In genomic region chr7:4546591-4547131, GRCm38 (mm10) we compare ENCODE assay signal across 9 mouse cellular contexts. TPM values are rescaled to one million over a fixed set of nuclear protein-coding genes. Genes with fewer than 3 reads are reported as not detected.
A peak's percentile ranks its signal among the peaks of the same experiment; 100 is the strongest.
DNase-seq lines count a peak whose midpoint lies in the region; ATAC-seq and TF ChIP-seq lines count a peak whose summit lies in the region.
"Had no signal": no experiment of that assay in that cellular context is flagged by ENCODE, and none has a peak within 500 bp of the region (broad histone marks: within the 10 kb centered on the region; RNA-seq: fewer than 3 reads in every experiment).

No protein-coding gene starts in this region.

- TF ChIP-seq POLR2A in cerebellum, adult 2 months (IDR thresholded peaks at IDR 0.05; ENCODE audit: borderline replicate concordance, insufficient read depth, low read length) = no peak
- no peak for TF ChIP-seq POLR2A in lung, adult 2 months (IDR thresholded peaks at IDR 0.05; ENCODE audit: borderline replicate concordance, extremely low read depth, low read depth, low read length)

- 0 out of 2 replicates have a peak, but pooled peaks have one; percentile 4 for TF ChIP-seq CTCF in E14TG2a.4 (conservative IDR thresholded peaks at IDR 0.05; ENCODE audit: low read length)
- peak; percentile 7; the same call in 1 of the 2 replicates for TF ChIP-seq CTCF in cerebellum, adult 2 months (IDR thresholded peaks at IDR 0.05; ENCODE audit: borderline replicate concordance, insufficient read depth, low read depth, low read length)
- TF ChIP-seq CTCF in lung, adult 2 months (IDR thresholded peaks at IDR 0.05; ENCODE audit: insufficient read depth, low read length) = no peak

- no peaks in the 10 kb centered on the region for H3K9me3 ChIP-seq in E14TG2a.4 (ENCODE audit: low read length)
- no peaks in the 10 kb centered on the region for H3K9me3 ChIP-seq in forebrain, embryonic 16.5 days (ENCODE audit: control insufficient read depth, low read length)
- no peaks in the 10 kb centered on the region for H3K9me3 ChIP-seq in hindbrain, embryonic 11.5 days (ENCODE audit: control insufficient read depth, low read length)

- H3K27me3 ChIP-seq in E14TG2a.4 (ENCODE audit: insufficient read depth, low read length) = peaks cover 30% of the 10 kb centered on the region
- H3K27me3 ChIP-seq in cerebellum, adult 2 months (ENCODE audit: control insufficient read depth, insufficient read depth, low read length) = no peaks in the 10 kb centered on the region
- H3K27me3 ChIP-seq in forebrain, embryonic 16.5 days (replicated peaks; ENCODE audit: control insufficient read depth, insufficient read depth, low read length) = no peaks in the 10 kb centered on the region
- no peaks in the 10 kb centered on the region for H3K27me3 ChIP-seq in hindbrain, embryonic 11.5 days (ENCODE audit: control insufficient read depth, insufficient read depth, low read length)

- peak overlapping the region; percentile 77 for H3K9ac ChIP-seq in forebrain, embryonic 16.5 days (replicated peaks; ENCODE audit: low read depth, low read length)
- peak overlapping the region; percentile 53 for H3K9ac ChIP-seq in hindbrain, embryonic 11.5 days (ENCODE audit: low read depth, low read length)

- H3K4me3 ChIP-seq in E14TG2a.4 (replicated peaks; ENCODE audit: low read length) = peak overlapping the region; percentile 72
- H3K4me3 ChIP-seq in cerebellum, adult 2 months (replicated peaks; ENCODE audit: insufficient read depth, low read depth, low read length) = peak overlapping the region; percentile 56
- H3K4me3 ChIP-seq in forebrain, embryonic 16.5 days (replicated peaks; ENCODE audit: low read length) = peak overlapping the region; percentile 55
- peak overlapping the region; percentile 43 for H3K4me3 ChIP-seq in hindbrain, embryonic 11.5 days (ENCODE audit: low read depth, low read length)
- no peak overlapping the region for H3K4me3 ChIP-seq in lung, adult 2 months (replicated peaks; ENCODE audit: extremely low read depth, low read depth, low read length)
- H3K4me3 ChIP-seq: myocyte had no signal

- peak overlapping the region; percentile 81 for H3K4me2 ChIP-seq in forebrain, embryonic 16.5 days (ENCODE audit: low read length)
- H3K4me2 ChIP-seq in hindbrain, embryonic 11.5 days (replicated peaks; ENCODE audit: low read depth, low read length) = peak overlapping the region; percentile 79

- H3K4me1 ChIP-seq in E14TG2a.4 (replicated peaks; ENCODE audit: low read depth, low read length) = peaks cover 29% of the 10 kb centered on the region
- H3K4me1 ChIP-seq in cerebellum, adult 2 months (ENCODE audit: control insufficient read depth, insufficient read depth, low read length) = peaks cover 3% of the 10 kb centered on the region
- peaks cover 12% of the 10 kb centered on the region for H3K4me1 ChIP-seq in forebrain, embryonic 16.5 days (replicated peaks; ENCODE audit: control insufficient read depth, insufficient read depth, low read length)
- H3K4me1 ChIP-seq in hindbrain, embryonic 11.5 days (replicated peaks; ENCODE audit: control insufficient read depth, insufficient read depth, low read length) = no peaks in the 10 kb centered on the region; the same call in 1 of the 2 replicates
- H3K4me1 ChIP-seq in lung, adult 2 months (ENCODE audit: control insufficient read depth, insufficient read depth, low read length) = no peaks in the 10 kb centered on the region

- ATAC-seq in forebrain, embryonic 16.5 days = peak; percentile 85
- peak; percentile 95 for ATAC-seq in hindbrain, embryonic 11.5 days (ENCODE audit: low FRiP score)

- peak; percentile 90 to 91 for DNase-seq in cerebellum, adult 2 months
- peak; percentile 96 for DNase-seq in hindbrain, embryonic 11.5 days (ENCODE audit: low spot score)
- DNase-seq in layer of hippocampus, adult 9-11 months = peak; percentile 97
- DNase-seq in lung, adult 2 months = peak; percentile 20
- peak; percentile 47 for DNase-seq in ovary, postnatal 14 days (ENCODE audit: low spot score)
- no peak for DNase-seq in spleen, postnatal 4 days (ENCODE audit: low spot score in 2 of 2)

- H3K27ac ChIP-seq in cerebellum, adult 2 months (ENCODE audit: insufficient read depth, low read length) = no peak overlapping the region
- H3K27ac ChIP-seq in forebrain, embryonic 16.5 days (ENCODE audit: low read length) = peak overlapping the region; percentile 91
- peak overlapping the region; percentile 67 for H3K27ac ChIP-seq in hindbrain, embryonic 11.5 days (ENCODE audit: low read depth, low read length)

- no peaks in the 10 kb centered on the region for H3K36me3 ChIP-seq in E14TG2a.4 (ENCODE audit: insufficient read depth, low read length)
- H3K36me3 ChIP-seq in forebrain, embryonic 16.5 days (ENCODE audit: control insufficient read depth, insufficient read depth) = peaks cover 5% of the 10 kb centered on the region; the same call in 1 of the 2 replicates
- no peaks in the 10 kb centered on the region for H3K36me3 ChIP-seq in hindbrain, embryonic 11.5 days (ENCODE audit: control insufficient read depth, insufficient read depth, low read length)

- WGBS in cerebellum, adult 2 months = under 1% methylated on average over 26 of the region's 26 CpGs
- under 1% methylated on average over 26 of the region's 26 CpGs for WGBS in forebrain, embryonic 16.5 days
- 2% methylated on average over 26 of the region's 26 CpGs for WGBS in hindbrain, embryonic 11.5 days
- 3% methylated on average over 26 of the region's 26 CpGs for WGBS in lung, adult 2 months

RNA-seq across cellular contexts. Expression of gene Syt5, which starts 0.7 kb away (rescaled TPM):
- polyA plus RNA-seq in cerebellum, adult 2 months (2012; rRNA removed) = 16.9 and 19.0 TPM in 2 replicates
- 176 and 222 TPM in 2 replicates for polyA plus RNA-seq in forebrain, embryonic 16.5 days (2015; fragmentation: Nextera tagmentation; extraction: Ambion mirVana)
- polyA plus RNA-seq in hindbrain, embryonic 11.5 days (2014; fragmentation: Nextera tagmentation; extraction: Ambion mirVana) = 14.3 and 15.2 TPM in 2 replicates
- polyA plus RNA-seq in lung, adult 2 months (2012; rRNA removed) = 12.6 and 13.8 TPM in 2 replicates

RNA-seq across cellular contexts. Expression of gene Dnaaf3, which starts 14.4 kb away (rescaled TPM):
- polyA plus RNA-seq in cerebellum, adult 2 months (2012; rRNA removed) = 1.1 and 1.4 TPM in 2 replicates
- polyA plus RNA-seq in forebrain, embryonic 16.5 days (2015; fragmentation: Nextera tagmentation; extraction: Ambion mirVana) = 1.4 and 1.6 TPM in 2 replicates
- 1.2 and 1.3 TPM in 2 replicates for polyA plus RNA-seq in hindbrain, embryonic 11.5 days (2014; fragmentation: Nextera tagmentation; extraction: Ambion mirVana)
- 16.1 and 17.8 TPM in 2 replicates for polyA plus RNA-seq in lung, adult 2 months (2012; rRNA removed)

RNA-seq across cellular contexts. Expression of gene Tnni3, which starts 22.6 kb away (rescaled TPM):
- 5.4 and 9.5 TPM in 2 replicates for polyA plus RNA-seq in cerebellum, adult 2 months (2012; rRNA removed)
- 1.2 and 1.7 TPM in 2 replicates for polyA plus RNA-seq in forebrain, embryonic 16.5 days (2015; fragmentation: Nextera tagmentation; extraction: Ambion mirVana)
- 1.8 and 2.5 TPM in 2 replicates for polyA plus RNA-seq in hindbrain, embryonic 11.5 days (2014; fragmentation: Nextera tagmentation; extraction: Ambion mirVana)
- polyA plus RNA-seq in lung, adult 2 months (2012; rRNA removed) = 428 and 438 TPM in 2 replicates

RNA-seq across cellular contexts. Expression of gene Tnnt1, which starts 30.5 kb away (rescaled TPM):
- 2.9 and 6.7 TPM in 2 replicates for polyA plus RNA-seq in cerebellum, adult 2 months (2012; rRNA removed)
- polyA plus RNA-seq in forebrain, embryonic 16.5 days (2015; fragmentation: Nextera tagmentation; extraction: Ambion mirVana) = 2.1 and 2.6 TPM in 2 replicates
- 18.1 and 27.4 TPM in 2 replicates for polyA plus RNA-seq in hindbrain, embryonic 11.5 days (2014; fragmentation: Nextera tagmentation; extraction: Ambion mirVana)
- 0.81 and 0.89 TPM in 2 replicates for polyA plus RNA-seq in lung, adult 2 months (2012; rRNA removed)

RNA-seq across cellular contexts. Expression of gene Ppp1r12c, which starts 45.2 kb away (rescaled TPM):
- polyA plus RNA-seq in cerebellum, adult 2 months (2012; rRNA removed) = 111 and 120 TPM in 2 replicates
- polyA plus RNA-seq in forebrain, embryonic 16.5 days (2015; fragmentation: Nextera tagmentation; extraction: Ambion mirVana) = 40.6 and 50.0 TPM in 2 replicates
- polyA plus RNA-seq in hindbrain, embryonic 11.5 days (2014; fragmentation: Nextera tagmentation; extraction: Ambion mirVana) = 38.8 and 44.0 TPM in 2 replicates
- 92.3 and 108 TPM in 2 replicates for polyA plus RNA-seq in lung, adult 2 months (2012; rRNA removed)

Comparison
In these comparisons a context has a peak if more than half of its experiments do, and no peak if none do; other contexts are left out.
1. DNase-seq: peak in cerebellum, adult 2 months (2 of 2), hindbrain, embryonic 11.5 days (single experiment), layer of hippocampus, adult 9-11 months (single experiment), lung, adult 2 months (single experiment) and ovary, postnatal 14 days (single experiment); none in spleen, postnatal 4 days (0 of 2).
2. RNA of gene Tnni3, which starts 22.6 kb away (polyA plus RNA-seq): 428 to 438 TPM in lung, adult 2 months; 5.4 to 9.5 TPM in cerebellum, adult 2 months, 1.8 to 2.5 TPM in hindbrain, embryonic 11.5 days and 1.2 to 1.7 TPM in forebrain, embryonic 16.5 days; every median in the first group is over 10 times any median in the second.